Mouse (Mus musculus) CH12.LX (cell line): ENCODE measurements at regions not wholly inside any gene's neighbourhood (a gene's known extent, or its start where the extent isn't known, plus 50 kb on each side); places are given as distances from the start of the nearest gene placed in this dataset.

ENCODE experiments used
- DNase-seq: peaks from one replicate; pipeline ENCODE4 v3.0.0-alpha.2; 2013; ENCODE audit errors: extremely low read depth
- H3K27ac ChIP-seq: 2 replicates; pipeline ENCODE4 v1.5.1; 2012; ENCODE audit warnings: low read depth, mild to moderate bottlenecking, control low read depth, moderate library complexity; ENCODE audit not compliant: insufficient read depth
- H3K27me3 ChIP-seq: replicated peaks from 2 replicates; pipeline ENCODE3; 2012; ENCODE audit warnings: inconsistent platforms
- H3K36me3 ChIP-seq, 2 experiments: replicated peaks in 1 of 2; 2 replicates each; pipeline versions ENCODE3 to v1.6.1; 2012; ENCODE audit warnings: inconsistent platforms in 1 of 2, low read length in 1 of 2, mild to moderate bottlenecking in 1 of 2, mixed read lengths in 1 of 2, moderate library complexity in 1 of 2; ENCODE audit not compliant: control insufficient read depth in 1 of 2, insufficient read depth in 1 of 2
- H3K4me1 ChIP-seq, 2 experiments: 2 replicates each; pipeline ENCODE4 v1.6.1; 2012; ENCODE audit warnings: inconsistent platforms in 1 of 2, moderate library complexity in 1 of 2; ENCODE audit not compliant: insufficient read depth in 2 of 2, control insufficient read depth in 1 of 2
- H3K4me2 ChIP-seq: 2 replicates; pipeline ENCODE4 v1.6.1; 2012; ENCODE audit warnings: low read depth, mild to moderate bottlenecking, control low read depth; ENCODE audit not compliant: poor library complexity, insufficient read depth, severe bottlenecking
- H3K4me3 ChIP-seq, 3 experiments: fragments of 150-350 bp in 1 of 3; sonication (generic) in 1 of 3; replicated peaks in 1 of 3; 2 replicates each; pipeline versions ENCODE3 to v1.5.1; 2011 to 2012; ENCODE audit warnings: low read depth in 2 of 3, low read length in 2 of 3, mild to moderate bottlenecking in 2 of 3, moderate library complexity in 2 of 3, control low read depth in 1 of 3, improper control_type of control experiment in 1 of 3, inconsistent platforms in 1 of 3, mixed read lengths in 1 of 3; ENCODE audit not compliant: poor library complexity in 1 of 3
- H3K79me2 ChIP-seq: replicated peaks from 2 replicates; pipeline ENCODE4 v1.6.1; 2012; ENCODE audit warnings: mild to moderate bottlenecking, moderate library complexity; ENCODE audit not compliant: control insufficient read depth, poor library complexity, insufficient read depth, severe bottlenecking; ENCODE audit errors: extremely low read depth
- H3K9ac ChIP-seq: 2 replicates; pipeline ENCODE4 v1.6.1; 2012; ENCODE audit warnings: low read depth, mild to moderate bottlenecking, control low read depth, moderate library complexity; ENCODE audit not compliant: insufficient read depth
- H3K9me3 ChIP-seq: replicated peaks from 2 replicates; pipeline ENCODE3; 2012; ENCODE audit warnings: low read length, inconsistent platforms, mixed read lengths
- BHLHE40 ChIP-seq: IDR thresholded peaks from 2 replicates; pipeline ENCODE4 v1.6.1; 2011; ENCODE audit warnings: mild to moderate bottlenecking, low read depth, low read length, improper control_type of control experiment
- CHD1 ChIP-seq: IDR thresholded peaks from 2 replicates; pipeline ENCODE4 v1.6.1; 2012; ENCODE audit warnings: low read depth, low read length, improper control_type of control experiment, inconsistent platforms
- E2F4 ChIP-seq: IDR thresholded peaks from 2 replicates; pipeline ENCODE4 v1.6.1; 2011; ENCODE audit warnings: low read depth, low read length, improper control_type of control experiment; ENCODE audit not compliant: insufficient replicate concordance
- ELF1 ChIP-seq: IDR thresholded peaks from 2 replicates; pipeline ENCODE4 v1.6.1; 2014; ENCODE audit warnings: low read depth, mild to moderate bottlenecking, inconsistent platforms, low read length, improper control_type of control experiment
- EP300 ChIP-seq: IDR thresholded peaks from 2 replicates; pipeline ENCODE4 v1.6.1; 2011; ENCODE audit warnings: low read length, improper control_type of control experiment
- ETS1 ChIP-seq: conservative IDR thresholded peaks from 2 replicates; pipeline ENCODE4 v1.6.1; 2012; ENCODE audit warnings: low read depth, mild to moderate bottlenecking, inconsistent platforms, low read length, improper control_type of control experiment, moderate library complexity
- GABPA ChIP-seq: IDR thresholded peaks from 2 replicates; pipeline ENCODE4 v1.6.1; 2012; ENCODE audit warnings: low read depth, low read length, improper control_type of control experiment, inconsistent platforms; ENCODE audit not compliant: insufficient replicate concordance
- KAT2A ChIP-seq: IDR thresholded peaks from 2 replicates; pipeline ENCODE4 v1.6.1; 2012; ENCODE audit warnings: low read length, improper control_type of control experiment, inconsistent platforms; ENCODE audit not compliant: insufficient replicate concordance
- MAFK ChIP-seq: IDR thresholded peaks from 2 replicates; pipeline ENCODE4 v1.6.1; 2011; ENCODE audit warnings: low read length, improper control_type of control experiment; ENCODE audit not compliant: insufficient replicate concordance
- MAX ChIP-seq: IDR thresholded peaks from 2 replicates; pipeline ENCODE4 v1.6.1; 2011; ENCODE audit warnings: low read length, improper control_type of control experiment
- MXI1 ChIP-seq: IDR thresholded peaks from 2 replicates; pipeline ENCODE4 v1.6.1; 2011; ENCODE audit warnings: mild to moderate bottlenecking, low read depth, low read length, improper control_type of control experiment
- MYC ChIP-seq: IDR thresholded peaks from 2 replicates; pipeline ENCODE4 v1.6.1; 2011; ENCODE audit warnings: low read depth, mild to moderate bottlenecking, improper control_type of control experiment, low read length
- NELFE ChIP-seq: IDR thresholded peaks from 2 replicates; pipeline ENCODE4 v1.6.1; 2011; ENCODE audit warnings: low read depth, low read length, improper control_type of control experiment
- NRF1 ChIP-seq: IDR thresholded peaks from 2 replicates; pipeline ENCODE4 v1.6.1; 2014; ENCODE audit warnings: low read depth, mild to moderate bottlenecking, inconsistent platforms, low read length, improper control_type of control experiment, moderate library complexity
- PAX5 ChIP-seq: IDR thresholded peaks from 2 replicates; pipeline ENCODE4 v1.6.1; 2012; ENCODE audit warnings: low read length, inconsistent platforms, mixed read lengths
- POLR2AphosphoS2 ChIP-seq: IDR thresholded peaks from 2 replicates; pipeline ENCODE4 v1.6.1; 2011; ENCODE audit warnings: low read depth, low read length, improper control_type of control experiment
- RAD21 ChIP-seq: IDR thresholded peaks from 2 replicates; pipeline ENCODE4 v1.6.1; 2011; ENCODE audit warnings: low read depth, mild to moderate bottlenecking, low read length, improper control_type of control experiment, moderate library complexity
- RCOR1 ChIP-seq: conservative IDR thresholded peaks from 2 replicates; pipeline ENCODE4 v1.6.1; 2012; ENCODE audit warnings: low read depth, mild to moderate bottlenecking, inconsistent platforms, low read length, improper control_type of control experiment
- SIN3A ChIP-seq: IDR thresholded peaks from 2 replicates; pipeline ENCODE4 v1.6.1; 2012; ENCODE audit warnings: low read length, improper control_type of control experiment, inconsistent platforms
- SMC3 ChIP-seq: IDR thresholded peaks from 2 replicates; pipeline ENCODE4 v1.6.1; 2011; ENCODE audit warnings: low read depth, low read length, improper control_type of control experiment
- TBP ChIP-seq: conservative IDR thresholded peaks from 2 replicates; pipeline ENCODE4 v1.6.1; 2011; ENCODE audit warnings: low read depth, low read length, improper control_type of control experiment
- TCF12 ChIP-seq: IDR thresholded peaks from 2 replicates; pipeline ENCODE4 v1.6.1; 2014; ENCODE audit warnings: low read depth, mild to moderate bottlenecking, inconsistent platforms, low read length, improper control_type of control experiment
- UBTF ChIP-seq: IDR thresholded peaks from 2 replicates; pipeline ENCODE4 v1.6.1; 2012; ENCODE audit warnings: low read depth, mild to moderate bottlenecking, inconsistent platforms, low read length, improper control_type of control experiment, moderate library complexity
- USF1 ChIP-seq: IDR thresholded peaks from 2 replicates; pipeline ENCODE4 v1.6.1; 2014; ENCODE audit warnings: low read depth, mild to moderate bottlenecking, inconsistent platforms, low read length, improper control_type of control experiment
- dilution Hi-C: fragments of 300-500 bp; cut with MboI; formaldehyde crosslinking; loops from 2 replicates; pipeline ENCODE4 v1.14.3; 2020; ENCODE audit warnings: low sequenced_read_pairs; ENCODE audit not compliant: extremely low pct_unique_long_range_greater_than_20kb, extremely low pct_ligation_motif_present
- in situ Hi-C: fragments of 300-500 bp; cut with MboI; formaldehyde crosslinking; loops from 3 replicates; pipeline ENCODE4 v1.14.3; 2019; ENCODE audit warnings: low sequenced_read_pairs, low pct_ligation_motif_present, low pct_unique_long_range_greater_than_20kb, mixed read lengths

DNA sequence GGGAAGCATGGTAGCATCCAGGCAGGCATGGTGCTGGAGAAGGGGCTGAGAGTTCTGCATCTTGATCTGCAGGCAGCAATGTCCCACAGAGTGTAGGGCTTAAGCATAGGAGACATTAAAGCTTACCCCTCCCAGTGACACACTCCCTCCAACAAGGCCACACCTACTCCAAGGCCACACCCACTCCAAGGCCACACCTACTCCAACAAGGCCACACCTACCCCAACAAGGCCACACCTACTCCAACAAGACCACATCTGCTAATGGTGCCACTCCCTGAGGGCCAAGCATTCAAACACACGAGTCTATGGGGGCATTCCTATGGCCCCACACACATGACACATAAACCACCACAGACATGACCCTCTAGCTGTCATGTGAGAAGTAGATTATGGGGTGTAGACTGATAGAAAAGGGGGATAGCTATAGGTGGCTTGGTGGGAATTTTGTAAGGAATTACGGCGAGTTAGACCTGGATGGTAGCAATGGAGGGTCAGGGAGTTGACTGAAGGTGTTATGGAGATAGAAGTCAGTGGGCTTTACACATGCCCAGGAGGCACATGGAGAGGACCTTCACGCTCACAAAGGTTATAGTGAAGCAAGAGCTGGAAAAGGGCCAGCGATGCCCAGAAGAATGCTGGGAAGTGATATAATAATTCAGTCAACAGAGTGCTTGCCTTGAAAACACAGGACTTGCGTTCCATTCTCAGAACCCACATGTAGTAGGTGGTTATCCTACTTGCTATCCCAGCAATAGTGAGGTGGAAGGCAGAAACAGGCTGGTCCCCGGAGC, 179.8 kb downstream of the Shq1 start:
- no peak overlapping the region for H3K27ac ChIP-seq
- no peaks in the 10 kb centered on the region for H3K9me3 ChIP-seq
- no peak overlapping the region for H3K4me3 ChIP-seq
- TF ChIP-seq TCF12 (no peak), SIN3A (no peak), USF1 (no peak), GABPA (no peak), MXI1 (no peak), UBTF (no peak), MAX (no peak), SMC3 (no peak), NRF1 (no peak), BHLHE40 (no peak), CHD1 (no peak), PAX5 (no peak), POLR2AphosphoS2 (no peak), ETS1 (no peak), RAD21 (no peak), KAT2A (no peak), MYC (no peak), RCOR1 (no peak), E2F4 (no peak)
- in situ Hi-C loops, result no loop called here
- no peaks in the 10 kb centered on the region for H3K36me3 ChIP-seq
- H3K9ac ChIP-seq, result no peak overlapping the region
- DNase-seq, result no peak
- dilution Hi-C loops, result no loop called here
- H3K27me3 ChIP-seq, result no peaks in the 10 kb centered on the region
- no peak overlapping the region for H3K4me2 ChIP-seq
- no peaks in the 10 kb centered on the region for H3K79me2 ChIP-seq
- peaks cover 4 to 11% of the 10 kb centered on the region in 2 experiments; a peak in 2 of 4 replicates for H3K4me1 ChIP-seq

DNA sequence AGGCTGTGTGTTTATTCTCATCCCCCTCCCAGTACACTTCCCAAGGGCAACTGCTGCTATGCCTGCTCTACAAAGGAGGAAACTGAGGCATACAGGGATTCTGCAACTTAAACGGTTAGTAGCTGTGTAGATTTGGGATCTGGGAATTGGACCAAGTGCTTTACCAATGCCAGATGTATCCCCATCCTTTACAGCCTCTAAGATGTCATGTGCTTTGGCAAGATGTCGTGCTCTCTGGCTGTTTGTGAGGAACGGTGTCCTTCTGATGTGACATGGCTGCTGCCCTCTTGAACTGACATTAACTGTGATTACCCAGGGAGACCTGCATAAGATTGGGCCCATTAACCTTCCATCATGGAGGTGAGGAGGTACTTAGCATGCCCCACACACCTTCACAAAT, 187.1 kb downstream of the Shq1 start:
- H3K9ac ChIP-seq, result no peak overlapping the region
- H3K27ac ChIP-seq, result no peak overlapping the region
- DNase-seq, result no peak
- in situ Hi-C loops (no loop called here), dilution Hi-C loops (no loop called here)
- peaks cover 11% of the 10 kb centered on the region for H3K9me3 ChIP-seq
- H3K79me2 ChIP-seq, result no peaks in the 10 kb centered on the region
- TF ChIP-seq MAFK (no peak), E2F4 (no peak), MYC (no peak), SIN3A (no peak), USF1 (no peak), ELF1 (no peak), TBP (no peak), RCOR1 (no peak), BHLHE40 (no peak), EP300 (no peak), UBTF (no peak), SMC3 (no peak), POLR2AphosphoS2 (no peak), NELFE (no peak)
- H3K4me2 ChIP-seq, result no peak overlapping the region
- H3K4me1 ChIP-seq, result peaks cover 34 to 49% of the 10 kb centered on the region in 2 experiments
- H3K27me3 ChIP-seq, result peaks cover 2% of the 10 kb centered on the region
- H3K4me3 ChIP-seq, result no peak overlapping the region
- H3K36me3 ChIP-seq, result no peaks in the 10 kb centered on the region
